Mouse (Mus musculus) liver, postnatal 0 days (tissue): ENCODE results near the gene Dock9.

Source experiments
- CTCF ChIP-seq: sonication (generic); IDR thresholded peaks from 2 replicates; pipeline ENCODE4 v1.5.1; 2016; ENCODE audit warnings: antibody characterized with exemption, low read depth
- EP300 ChIP-seq: IDR thresholded peaks from 2 replicates; pipeline ENCODE4 v1.6.1; 2016; ENCODE audit warnings: antibody characterized with exemption, low read depth, mild to moderate bottlenecking

DNA sequence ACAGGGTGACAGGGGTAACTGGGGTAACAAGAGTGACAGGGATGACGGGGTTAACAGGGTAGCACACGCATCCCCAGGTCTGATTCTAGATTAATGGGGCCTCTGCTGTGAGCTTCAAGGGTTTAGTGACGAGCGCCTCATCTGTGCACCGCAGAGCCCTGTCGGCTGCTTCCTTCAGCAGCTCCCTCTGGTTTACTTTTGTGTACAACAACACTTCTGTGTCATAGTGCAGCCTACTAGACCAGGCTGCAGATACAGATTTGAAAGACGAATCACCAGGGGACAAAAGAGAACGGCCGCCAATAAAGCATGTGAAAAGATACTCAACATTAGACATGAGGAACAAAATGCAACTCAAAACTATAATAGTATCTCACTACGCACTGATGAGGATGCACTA, 48.6 kb downstream of the Dock9 start:
- no peak for TF ChIP-seq CTCF
- TF ChIP-seq EP300, result no peak
